Mouse (Mus musculus) thymus, adult 2 months (tissue): ENCODE data around the gene Gm21992. TPM values are rescaled to one million over a fixed set of nuclear protein-coding genes. Genes with fewer than 3 reads are reported as not detected.

Experiments
- DNase-seq: peaks from one replicate; pipeline ENCODE4 v3.0.0; 2021
- H3K27ac ChIP-seq: fragments of 200-500 bp; 2 replicates; pipeline ENCODE4 v1.5.1; 2012; ENCODE audit warnings: low read length, control low read depth; ENCODE audit not compliant: control insufficient read depth, insufficient read depth
- H3K27me3 ChIP-seq: fragments of 200-500 bp; 2 replicates; pipeline ENCODE4 v1.6.1; 2012; ENCODE audit warnings: mild to moderate bottlenecking, low read length, moderate library complexity, mixed read lengths; ENCODE audit not compliant: control insufficient read depth, insufficient read depth
- H3K36me3 ChIP-seq: fragments of 200-500 bp; 2 replicates; pipeline ENCODE4 v1.6.1; 2012; ENCODE audit warnings: mild to moderate bottlenecking, low read length, moderate library complexity; ENCODE audit not compliant: control insufficient read depth, insufficient read depth
- H3K4me1 ChIP-seq: fragments of 200-500 bp; replicated peaks from 2 replicates; pipeline ENCODE4 v1.6.1; 2012; ENCODE audit warnings: low read length; ENCODE audit not compliant: control insufficient read depth, insufficient read depth
- H3K4me3 ChIP-seq: fragments of 200-500 bp; 2 replicates; pipeline ENCODE4 v1.5.1; 2012; ENCODE audit warnings: mild to moderate bottlenecking, low read length, control low read depth, moderate library complexity; ENCODE audit not compliant: control insufficient read depth, insufficient read depth
- CTCF ChIP-seq: fragments of 200-500 bp; IDR thresholded peaks from 2 replicates; pipeline ENCODE4 v1.5.1; 2012; ENCODE audit warnings: mild to moderate bottlenecking, control low read depth, low read length, moderate library complexity, borderline replicate concordance; ENCODE audit not compliant: control insufficient read depth, poor library complexity, insufficient read depth; ENCODE audit errors: extremely low read depth
- POLR2A ChIP-seq: fragments of 200-500 bp; IDR thresholded peaks from 2 replicates; pipeline ENCODE4 v1.6.1; 2012; ENCODE audit warnings: mild to moderate bottlenecking, low read length, control low read depth, moderate library complexity; ENCODE audit not compliant: control insufficient read depth, poor library complexity, insufficient read depth; ENCODE audit errors: extremely low read depth
- WGBS: fragments of 180-500 bp; shearing (Covaris S2); methylation state at CpG from one replicate; pipeline ENCODE4 v1.1.7; 2018; 5-methylcytosine and 5-hydroxymethylcytosine counted together
- polyA plus RNA-seq: library from polyadenylated mRNA; depleted of rRNA; stranded (reverse); fragments of >200 nt; gene quantifications from 2 replicates; pipeline ENCODE4 v1.2.3, GENCODE M21; 2012

Gm21992 gene
- polyA plus RNA-seq, 1 experiment: 56.3 TPM

DNA sequence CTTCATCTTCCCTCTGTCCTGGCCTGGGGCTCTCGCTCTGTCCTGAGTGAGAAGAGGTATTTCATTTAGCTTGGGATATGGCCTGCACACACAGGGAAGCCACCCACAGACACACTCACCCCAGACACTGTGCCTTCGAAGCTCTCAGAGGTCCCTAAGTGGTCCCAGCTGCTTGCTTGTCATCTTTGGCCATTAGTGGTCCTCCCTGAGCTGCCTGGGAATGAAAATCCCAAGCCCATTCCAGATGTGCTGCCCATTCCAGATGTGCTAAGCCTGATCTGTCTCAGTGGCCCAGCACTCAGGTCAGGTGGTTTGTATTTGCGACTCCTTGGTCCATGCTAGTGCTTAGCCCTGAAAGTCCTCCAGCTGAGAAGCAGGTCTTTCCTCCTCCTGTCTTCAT lies 97.5 kb downstream of the Gm21992 start:
- Histone ChIP-seq H3K4me3 (no peak overlapping the region), H3K27ac (no peak overlapping the region), H3K27me3 (no peaks in the 10 kb centered on the region; the same call in 1 of the 2 replicates), H3K36me3 (no peaks in the 10 kb centered on the region), H3K4me1 (0 out of 2 replicates have a peak, but pooled peaks cover 2% of the 10 kb centered on the region)
- DNase-seq: no peak
- TF ChIP-seq CTCF (no peak), POLR2A (no peak)
- 86% methylated on average over 3 of the region's 3 CpGs for WGBS

- H3K4me3 ChIP-seq: no peak overlapping the region
- no peaks in the 10 kb centered on the region for H3K4me1 ChIP-seq
- TF ChIP-seq CTCF (no peak), POLR2A (no peak)
- no peaks in the 10 kb centered on the region; the same call in 1 of the 2 replicates for H3K27me3 ChIP-seq
- no peak overlapping the region for H3K27ac ChIP-seq
- H3K36me3 ChIP-seq: no peaks in the 10 kb centered on the region
- DNase-seq: no peak
- WGBS: 25% methylated on average over 13 of the region's 13 CpGs
Measured at GRCm38 (mm10) chr19:4712781-4713526, 98.5 kb downstream of the Gm21992 start.

DNA sequence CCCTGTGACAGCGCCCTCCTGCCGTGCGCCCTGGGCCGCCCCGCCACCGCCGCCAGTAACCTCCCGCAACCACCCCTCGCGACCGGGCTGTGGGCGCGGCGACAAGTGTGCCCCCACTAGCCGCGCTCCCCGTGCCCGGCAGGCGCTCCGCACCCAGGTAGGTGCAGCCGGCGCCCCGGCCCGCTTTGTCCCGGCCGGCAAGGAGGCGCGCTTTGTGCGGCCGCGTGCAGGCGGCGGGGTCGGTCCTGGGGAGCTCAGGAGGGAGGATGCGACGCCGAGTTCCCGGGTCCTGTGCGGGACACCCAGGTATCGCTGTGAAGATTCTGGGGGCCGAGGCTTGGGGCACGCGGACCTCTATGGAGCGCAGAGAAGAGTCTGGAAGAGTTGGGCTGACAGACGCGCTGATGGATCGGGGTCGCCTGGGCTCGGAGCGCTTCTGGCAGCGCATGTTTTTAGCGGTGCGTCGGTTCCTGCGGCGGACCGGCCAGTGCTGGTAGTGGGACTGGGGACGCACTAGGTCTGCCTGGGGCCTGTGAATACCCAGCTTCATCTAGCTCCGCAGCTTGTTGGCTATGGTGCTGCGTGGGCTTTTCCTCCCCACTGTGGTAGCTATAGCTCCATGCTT lies 99.1 kb downstream of the Gm21992 start:
- no peaks in the 10 kb centered on the region for H3K4me1 ChIP-seq
- no peaks in the 10 kb centered on the region for H3K36me3 ChIP-seq
- no peak overlapping the region for H3K27ac ChIP-seq
- no peak for DNase-seq
- 1% methylated on average over 60 of the region's 60 CpGs for WGBS
- no peaks in the 10 kb centered on the region; the same call in 1 of the 2 replicates for H3K27me3 ChIP-seq
- TF ChIP-seq CTCF: no peak
- TF ChIP-seq POLR2A: no peak
- H3K4me3 ChIP-seq: no peak overlapping the region

- Histone ChIP-seq H3K27ac (no peak overlapping the region), H3K27me3 (no peaks in the 10 kb centered on the region; the same call in 1 of the 2 replicates), H3K4me1 (no peaks in the 10 kb centered on the region), H3K4me3 (no peak overlapping the region; the same call in 1 of the 2 replicates), H3K36me3 (no peaks in the 10 kb centered on the region)
- WGBS: 4% methylated on average over 63 of the region's 65 CpGs
- TF ChIP-seq CTCF (no peak), POLR2A (no peak)
- no peak for DNase-seq
Measured at GRCm38 (mm10) chr19:4711601-4712155, 99.7 kb downstream of the Gm21992 start.

DNA sequence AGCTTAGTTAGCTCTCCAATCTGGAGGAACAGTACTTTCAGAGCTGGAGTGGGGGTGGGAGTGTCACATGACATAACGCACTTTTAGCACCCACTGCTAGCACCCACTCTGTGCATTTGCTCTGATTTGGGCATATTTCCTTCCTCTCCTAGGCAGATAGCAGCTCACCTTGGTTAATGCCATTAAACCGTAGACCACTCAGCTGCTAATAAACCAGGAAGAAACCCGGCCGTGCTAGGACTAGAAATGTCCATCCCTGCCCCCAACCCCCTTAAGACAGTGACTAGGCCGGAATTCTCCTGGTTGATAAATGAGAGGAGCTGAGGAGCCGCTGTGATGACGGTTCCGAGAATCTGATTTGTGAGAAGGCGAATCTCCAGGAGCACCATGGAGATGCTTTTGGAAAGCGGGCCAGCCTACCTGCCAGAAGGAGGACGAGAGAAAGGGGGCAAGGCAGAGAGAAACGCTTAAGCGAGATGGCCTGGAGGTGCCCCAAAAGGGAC lies 100.3 kb downstream of the Gm21992 start, which contains the start of gene Sptbn2:
Sptbn2 (plus strand) TSS at position 70 of the 503 bp plus-strand sequence.
- TF ChIP-seq POLR2A (no peak), CTCF (no peak)
- Histone ChIP-seq H3K4me3 (no peak within 1 kb of the TSS; the same call in 1 of the 2 replicates), H3K27me3 (no peaks in the 10 kb centered on the region; the same call in 1 of the 2 replicates), H3K36me3 (no peaks in the 10 kb centered on the region), H3K4me1 (no peaks in the 10 kb centered on the region), H3K27ac (no peak within 1 kb of the TSS)
- DNase-seq: no peak
- WGBS: 59% methylated on average over 13 of the region's 13 CpGs

- TF ChIP-seq POLR2A (no peak), CTCF (no peak)
- no peak overlapping the region for H3K27ac ChIP-seq
- no peaks in the 10 kb centered on the region for H3K4me1 ChIP-seq
- no peaks in the 10 kb centered on the region for H3K36me3 ChIP-seq
- no peak for DNase-seq
- no peak overlapping the region for H3K4me3 ChIP-seq
- WGBS: 76% methylated on average over 10 of the region's 10 CpGs
- no peaks in the 10 kb centered on the region; the same call in 1 of the 2 replicates for H3K27me3 ChIP-seq
Measured at GRCm38 (mm10) chr19:4708765-4709164, 102.6 kb downstream of the Gm21992 start.
